Mouse (Mus musculus): Measurements from ENCODE around the gene Son. TPM values are rescaled to one million over a fixed set of nuclear protein-coding genes. Genes with fewer than 3 reads are reported as not detected.

The Son gene
- total RNA-seq (2021) = 100 to 1,000 TPM; 221 to 230 TPM
- long read RNA-seq, full-length matches to known transcripts = 60 of 120 reads
- long read RNA-seq, partial matches to known transcripts = 48 of 120 reads
- long read RNA-seq, other reads (novel, unspliced or antisense) = 12 of 120 reads

GRCm38 (mm10) chr16:91647461-91648219 lies at the start of gene Son:
Gene Son, plus strand, starts transcription at chr16:91647506.
- peak; percentile 97 to 98 for DNase-seq (ENCODE audit: low spot score in 2 of 2)

GRCm38 (mm10) chr16:91597672-91598010 lies 49.7 kb upstream of the Son start, which contains the start of gene Tmem50b:
Gene Tmem50b, minus strand, starts transcription at chr16:91597800.
- peak; percentile 98 to 99 for DNase-seq (ENCODE audit: low spot score in 2 of 2)

- no peak for DNase-seq (ENCODE audit: low spot score in 2 of 2)
These were observed 48.1 kb upstream of the Son start for GRCm38 (mm10) chr16:91599242-91599641.

GRCm38 (mm10) chr16:91601081-91601480 lies 46.2 kb upstream of the Son start:
- no peak for DNase-seq (ENCODE audit: low spot score in 2 of 2)

GRCm38 (mm10) chr16:91601693-91602092 lies 45.6 kb upstream of the Son start:
- no peak for DNase-seq (ENCODE audit: low spot score in 2 of 2)

GRCm38 (mm10) chr16:91605156-91605555 lies 42.1 kb upstream of the Son start:
- no peak for DNase-seq (ENCODE audit: low spot score in 2 of 2)

GRCm38 (mm10) chr16:91606958-91607357 lies 40.3 kb upstream of the Son start:
- no peak for DNase-seq (ENCODE audit: low spot score in 2 of 2)

- no peak for DNase-seq (ENCODE audit: low spot score in 2 of 2)
These were observed 37.6 kb upstream of the Son start for GRCm38 (mm10) chr16:91609501-91610245.

- DNase-seq (ENCODE audit: low spot score in 2 of 2) = no peak
These were observed 36.1 kb upstream of the Son start for GRCm38 (mm10) chr16:91611248-91611647.

- DNase-seq (ENCODE audit: low spot score in 2 of 2) = no peak
These were observed 34.8 kb upstream of the Son start for GRCm38 (mm10) chr16:91612525-91612924.

- no peak for DNase-seq (ENCODE audit: low spot score in 2 of 2)
These were observed 32.8 kb upstream of the Son start for GRCm38 (mm10) chr16:91614552-91614951.

GRCm38 (mm10) chr16:91618511-91619501 lies 28.5 kb upstream of the Son start, which contains the start of gene Dnajc28:
Gene Dnajc28, minus strand, starts transcription at chr16:91619026.
- peak; percentile 82 to 88 for DNase-seq (ENCODE audit: low spot score in 2 of 2)

GRCm38 (mm10) chr16:91620185-91620584 lies 27.1 kb upstream of the Son start:
- DNase-seq (ENCODE audit: low spot score in 2 of 2) = no peak

- no peak for DNase-seq (ENCODE audit: low spot score in 2 of 2)
These were observed 26.3 kb upstream of the Son start for GRCm38 (mm10) chr16:91620991-91621390.

GRCm38 (mm10) chr16:91623074-91623473 lies 24.2 kb upstream of the Son start:
- DNase-seq (ENCODE audit: low spot score in 2 of 2) = no peak

- DNase-seq (ENCODE audit: low spot score in 2 of 2) = no peak
These were observed 19.5 kb upstream of the Son start for GRCm38 (mm10) chr16:91627831-91628230.

- no peak for DNase-seq (ENCODE audit: low spot score in 2 of 2)
These were observed 18.6 kb upstream of the Son start for GRCm38 (mm10) chr16:91628673-91629072.

- DNase-seq (ENCODE audit: low spot score in 2 of 2) = no peak
These were observed 17.6 kb upstream of the Son start for GRCm38 (mm10) chr16:91629749-91630148.

- no peak for DNase-seq (ENCODE audit: low spot score in 2 of 2)
These were observed 16.7 kb upstream of the Son start for GRCm38 (mm10) chr16:91630584-91630983.

- DNase-seq (ENCODE audit: low spot score in 2 of 2) = peak in 1 of 2 experiments; percentile 26
These were observed 14.9 kb upstream of the Son start for GRCm38 (mm10) chr16:91632439-91632838.

- no peak for DNase-seq (ENCODE audit: low spot score in 2 of 2)
These were observed 14.4 kb upstream of the Son start for GRCm38 (mm10) chr16:91632940-91633339.

Data from layer of hippocampus, adult 18-20 months (tissue).